Mouse (Mus musculus): Measurements from ENCODE around the gene Ubiad1. TPM values are rescaled to one million over a fixed set of nuclear protein-coding genes. Genes with fewer than 3 reads are reported as not detected.

Ubiad1 gene
- polyA plus RNA-seq, 1 experiment from 2014 or later = 14.6 TPM

DNA sequence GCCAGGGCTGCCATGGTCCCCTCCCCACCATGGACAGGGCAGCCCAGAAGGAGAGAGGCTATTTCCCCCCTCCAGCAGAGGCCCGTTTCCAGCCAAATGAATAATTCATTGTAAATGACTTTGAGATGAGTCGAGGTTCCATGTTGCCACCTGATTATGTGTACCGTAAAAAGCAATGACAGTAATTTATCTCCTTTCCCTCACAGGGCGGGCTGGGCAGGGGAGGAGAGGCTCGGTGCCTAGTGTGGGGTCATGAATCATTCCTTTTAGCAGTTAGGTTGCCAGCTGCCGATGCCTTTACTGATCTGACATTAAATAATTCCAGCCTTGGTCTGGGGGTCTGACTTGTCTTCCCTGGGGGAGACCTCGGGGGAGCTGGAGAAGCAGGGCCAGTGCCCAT, 54.9 kb downstream of the Ubiad1 start:
- peaks cover 19% of the 10 kb centered on the region for H3K4me1 ChIP-seq (replicated peaks; ENCODE audit: control insufficient read depth, insufficient read depth, low read length)
- WGBS = 46% methylated on average over 7 of the region's 7 CpGs
- ATAC-seq (ENCODE audit: low FRiP score) (peak; percentile 40), DNase-seq (ENCODE audit: low spot score) (no peak)
- H3K27me3 ChIP-seq (ENCODE audit: control insufficient read depth, insufficient read depth, low read length) = no peaks in the 10 kb centered on the region
- no peaks in the 10 kb centered on the region for H3K36me3 ChIP-seq (ENCODE audit: control insufficient read depth, insufficient read depth, low read length)
- H3K4me2 ChIP-seq (replicated peaks; ENCODE audit: low read depth, low read length) = no peak overlapping the region
- no peaks in the 10 kb centered on the region for H3K9me3 ChIP-seq (ENCODE audit: control insufficient read depth, low read length)
- no peak overlapping the region for H3K9ac ChIP-seq (ENCODE audit: low read depth, low read length)
- no peak overlapping the region for H3K27ac ChIP-seq (ENCODE audit: low read depth, low read length)
- no peak overlapping the region for H3K4me3 ChIP-seq (ENCODE audit: low read depth, low read length)

GRCm38 (mm10) chr4:148389047-148389446, 55.5 kb downstream of the Ubiad1 start:
- DNase-seq (ENCODE audit: low spot score) (no peak), ATAC-seq (ENCODE audit: low FRiP score) (no peak)

GRCm38 (mm10) chr4:148385269-148385668, 59.3 kb downstream of the Ubiad1 start:
- Histone ChIP-seq H3K4me3 (ENCODE audit: low read depth, low read length) (no peak overlapping the region), H3K4me2 (replicated peaks; ENCODE audit: low read depth, low read length) (no peak overlapping the region), H3K27me3 (ENCODE audit: control insufficient read depth, insufficient read depth, low read length) (no peaks in the 10 kb centered on the region), H3K9ac (ENCODE audit: low read depth, low read length) (no peak overlapping the region), H3K4me1 (replicated peaks; ENCODE audit: control insufficient read depth, insufficient read depth, low read length) (peaks cover 13% of the 10 kb centered on the region; the same call in 1 of the 2 replicates), H3K9me3 (ENCODE audit: control insufficient read depth, low read length) (no peaks in the 10 kb centered on the region), H3K36me3 (ENCODE audit: control insufficient read depth, insufficient read depth, low read length) (no peaks in the 10 kb centered on the region), H3K27ac (ENCODE audit: low read depth, low read length) (peak overlapping the region; percentile 87)
- ATAC-seq (ENCODE audit: low FRiP score) (no peak), DNase-seq (ENCODE audit: low spot score) (no peak)
- 61% methylated on average over 7 of the region's 7 CpGs for WGBS

More at GRCm38 (mm10) chr4:148389047-148389446, 55.5 kb downstream of the Ubiad1 start:
- no peak overlapping the region for H3K4me2 ChIP-seq (replicated peaks; ENCODE audit: low read depth, low read length)
- WGBS = 71% methylated on average over 6 of the region's 6 CpGs
- no peak overlapping the region for H3K9ac ChIP-seq (ENCODE audit: low read depth, low read length)
- H3K27ac ChIP-seq (ENCODE audit: low read depth, low read length) = no peak overlapping the region
- H3K9me3 ChIP-seq (ENCODE audit: control insufficient read depth, low read length) = no peaks in the 10 kb centered on the region
- H3K4me1 ChIP-seq (replicated peaks; ENCODE audit: control insufficient read depth, insufficient read depth, low read length) = peaks cover 24% of the 10 kb centered on the region
- H3K4me3 ChIP-seq (ENCODE audit: low read depth, low read length) = no peak overlapping the region
- no peaks in the 10 kb centered on the region for H3K36me3 ChIP-seq (ENCODE audit: control insufficient read depth, insufficient read depth, low read length)
- no peaks in the 10 kb centered on the region for H3K27me3 ChIP-seq (ENCODE audit: control insufficient read depth, insufficient read depth, low read length)

Other genes with a start within 250 kb of the Ubiad1 start
- gene Disp3, start 156.8 kb downstream of the Ubiad1 start, polyA plus RNA-seq (2014; fragmentation: Nextera tagmentation; extraction: Ambion mirVana) = 6.4 and 7.0 TPM in 2 replicates
- 28.0 and 33.0 TPM in 2 replicates for gene Mtor, start 3.8 kb upstream of the Ubiad1 start, polyA plus RNA-seq (2014; fragmentation: Nextera tagmentation; extraction: Ambion mirVana)
- gene Angptl7, start 55.7 kb upstream of the Ubiad1 start, polyA plus RNA-seq (2014; fragmentation: Nextera tagmentation; extraction: Ambion mirVana) = 0.28 and 0.33 TPM in 2 replicates
- gene Exosc10, start 113.7 kb upstream of the Ubiad1 start, polyA plus RNA-seq (2014; fragmentation: Nextera tagmentation; extraction: Ambion mirVana) = 93.9 and 106 TPM in 2 replicates
- 156 and 160 TPM in 2 replicates for gene Srm, start 146.7 kb upstream of the Ubiad1 start, polyA plus RNA-seq (2014; fragmentation: Nextera tagmentation; extraction: Ambion mirVana)
- 0.15 and 0.25 TPM in 2 replicates for gene Masp2, start 157.8 kb upstream of the Ubiad1 start, polyA plus RNA-seq (2014; fragmentation: Nextera tagmentation; extraction: Ambion mirVana)
- 199 and 210 TPM in 2 replicates for gene Tardbp, start 182.2 kb upstream of the Ubiad1 start, polyA plus RNA-seq (2014; fragmentation: Nextera tagmentation; extraction: Ambion mirVana)
- not detected in 2 replicates for gene Gm572, start 198.5 kb upstream of the Ubiad1 start, polyA plus RNA-seq (2014; fragmentation: Nextera tagmentation; extraction: Ambion mirVana)